Mouse (Mus musculus) retina, embryonic 14.5 days (tissue): ENCODE measurements at regions not wholly inside any gene's neighbourhood (a gene's known extent, or its start where the extent isn't known, plus 50 kb on each side); places are given as distances from the start of the nearest gene placed in this dataset.

Experiments used
- DNase-seq: peaks from one replicate; pipeline ENCODE4 v3.0.0-alpha.2; 2015; ENCODE audit warnings: low spot score

- no peak for DNase-seq
Observed at GRCm38 (mm10) chr3:9884691-9885354, 203.1 kb upstream of the Gm9833 start.

- no peak for DNase-seq
Observed at GRCm38 (mm10) chr3:9885565-9885964, 202.3 kb upstream of the Gm9833 start.

DNA sequence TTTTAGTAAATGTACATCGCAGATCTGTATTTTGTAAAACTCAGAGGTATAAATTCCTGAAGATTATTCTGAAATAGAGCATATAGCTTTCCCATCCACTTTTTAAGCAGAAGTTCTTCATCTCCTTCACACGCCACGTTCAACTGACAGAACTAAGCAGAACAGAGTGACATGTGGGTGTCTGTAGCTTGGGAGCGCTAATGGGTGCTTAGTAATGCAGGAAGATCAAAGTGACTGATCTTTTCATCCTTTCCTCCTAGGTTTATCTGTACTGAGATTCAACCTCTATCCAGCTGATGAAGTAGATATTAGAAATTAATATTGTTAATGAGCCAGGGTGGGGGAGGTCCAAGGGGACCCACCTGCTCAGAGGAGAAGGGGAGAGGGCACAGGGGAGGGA is 201.8 kb upstream of the Gm9833 start:
- no peak for DNase-seq

DNA sequence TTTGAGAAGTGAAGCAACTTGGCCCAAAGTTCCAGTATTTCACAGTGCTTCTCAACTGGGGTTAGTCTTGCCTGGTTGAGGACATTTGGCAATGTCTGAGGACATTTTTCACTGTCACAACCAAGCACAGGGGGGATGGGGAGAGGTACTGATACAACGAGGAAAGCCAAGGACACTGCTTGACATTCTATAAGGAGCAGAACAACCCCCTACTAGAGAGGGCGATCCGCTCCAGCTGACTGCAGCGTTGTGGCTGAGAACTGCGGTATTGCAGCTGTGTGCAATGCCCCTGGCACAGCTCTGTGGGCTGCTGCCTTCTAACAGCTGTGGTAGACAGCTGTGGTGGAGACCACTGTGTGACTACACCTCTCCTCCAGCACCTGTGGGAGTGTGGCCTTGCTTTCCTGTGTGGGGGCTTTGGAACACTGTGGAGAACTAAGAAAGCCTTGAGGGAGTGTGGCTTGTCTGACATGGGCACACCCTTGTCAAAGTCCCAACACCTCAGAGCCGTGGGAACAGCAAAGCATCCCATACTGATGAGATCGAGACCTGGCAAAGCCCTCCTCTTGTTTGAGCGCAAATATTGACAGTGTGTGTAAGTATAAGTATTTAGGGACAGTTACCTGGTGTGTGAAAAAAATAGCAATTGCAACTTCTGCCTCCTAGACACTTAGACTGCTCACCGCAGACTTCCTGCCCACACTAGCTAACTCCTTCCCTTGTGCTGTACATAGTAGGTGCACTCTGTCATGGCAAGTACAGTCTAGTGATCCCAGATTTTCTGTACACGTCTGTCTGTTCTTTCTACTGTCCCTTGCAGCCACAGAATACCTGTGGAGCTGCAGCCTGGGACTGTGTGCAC is 200.9 kb upstream of the Gm9833 start:
- no peak for DNase-seq

DNA sequence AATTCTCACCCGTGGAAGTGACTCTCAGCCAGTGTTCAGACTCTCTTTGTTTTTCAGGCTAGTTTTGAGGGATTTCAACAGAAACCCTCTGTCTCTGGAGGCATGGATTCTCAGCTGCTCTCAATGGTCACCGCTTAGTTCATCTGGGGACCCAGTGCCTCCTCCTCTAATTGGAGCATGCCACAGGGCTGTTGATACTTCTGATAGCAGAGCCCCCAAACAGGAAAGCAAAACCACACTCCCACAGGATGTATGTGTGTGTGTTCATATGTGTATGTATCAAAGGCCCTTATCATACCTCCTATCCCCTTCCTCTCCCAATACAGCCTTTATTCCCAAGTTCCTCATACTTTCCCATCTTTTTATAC is 200.3 kb upstream of the Gm9833 start:
- DNase-seq, result no peak

DNA sequence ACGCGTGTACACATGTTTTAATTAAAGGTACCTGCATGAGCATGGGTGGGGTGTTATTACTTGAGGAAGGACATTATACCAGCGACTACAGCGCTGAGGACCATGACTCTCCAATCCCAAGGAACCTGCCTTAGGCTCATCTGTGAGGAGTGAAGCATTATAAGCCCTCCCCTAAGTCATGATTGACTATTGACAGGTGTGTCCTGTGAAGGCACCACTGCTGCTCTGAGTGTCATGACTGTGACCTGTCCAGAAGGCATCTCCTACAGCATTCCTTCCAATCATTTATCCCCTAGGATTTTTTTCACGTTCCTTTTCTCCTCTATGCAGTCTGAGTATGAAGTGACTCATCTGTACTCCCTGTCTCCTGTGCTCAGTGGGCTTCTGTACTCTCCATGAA is 199.9 kb upstream of the Gm9833 start:
- DNase-seq, result no peak

DNA sequence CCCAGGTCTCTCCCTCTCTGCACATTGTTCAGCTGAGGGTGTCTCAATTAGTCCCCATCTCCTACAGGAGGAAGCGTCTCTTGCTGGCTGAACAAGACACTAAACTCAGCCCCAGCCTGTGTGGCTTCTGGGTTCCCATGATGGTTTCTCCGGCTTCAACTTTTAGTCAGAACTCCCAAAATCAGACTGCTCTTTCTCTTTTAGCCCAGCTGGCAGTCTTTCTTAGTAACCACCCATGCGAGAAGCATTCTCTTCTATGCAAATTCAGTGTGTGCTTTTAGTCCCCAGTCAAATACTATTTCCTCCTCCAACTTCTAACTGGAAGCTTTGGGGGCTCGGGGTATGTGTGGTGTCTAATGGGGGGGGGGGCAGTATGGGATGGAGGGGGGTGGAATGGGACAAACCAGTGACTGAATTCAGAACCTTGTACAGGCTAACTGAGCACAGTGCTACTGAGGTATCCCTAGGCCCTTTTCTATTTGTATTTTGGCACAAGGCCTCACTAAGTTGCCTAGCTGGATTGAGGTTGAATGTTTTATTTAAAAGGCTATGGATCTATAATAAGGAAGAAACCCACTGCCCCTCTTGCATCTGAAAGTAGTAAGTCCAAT is 194.9 kb upstream of the Gm9833 start:
- no peak for DNase-seq

DNA sequence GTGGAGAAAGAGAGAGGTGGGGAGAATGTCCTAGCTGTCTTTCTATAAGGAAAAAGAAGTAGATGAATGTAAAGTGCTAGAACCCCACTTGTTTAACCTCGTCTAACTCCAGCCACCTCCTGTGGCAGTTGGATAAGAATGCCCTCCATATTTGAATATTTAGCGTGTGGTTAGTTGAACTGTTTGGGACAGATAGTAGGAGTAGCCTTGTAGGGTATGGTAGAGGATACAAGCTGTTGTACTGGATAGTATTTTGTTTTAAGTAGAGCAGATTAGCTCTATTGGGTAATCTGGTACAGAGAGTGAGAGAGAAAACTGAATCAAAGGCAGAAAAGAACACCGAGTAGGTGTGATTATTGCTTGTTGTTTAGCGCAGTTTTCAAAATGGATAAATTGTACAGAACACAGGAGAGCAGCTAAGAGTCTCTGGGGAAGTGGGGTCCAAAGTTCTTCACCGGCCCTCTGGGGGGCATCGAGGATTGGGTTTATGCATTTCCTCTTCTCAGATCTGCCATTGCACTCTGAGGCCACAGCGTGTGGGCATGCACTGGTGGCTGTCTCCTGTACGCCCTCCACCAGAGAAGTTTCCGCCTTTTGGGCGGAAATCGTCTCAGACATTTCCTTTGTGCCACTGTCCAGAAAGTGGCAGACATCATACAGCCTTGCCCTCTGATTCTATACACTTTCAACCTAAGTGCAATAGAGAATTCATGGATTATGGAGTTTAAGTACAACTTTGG is 192.3 kb upstream of the Gm9833 start:
- DNase-seq, result no peak

- no peak for DNase-seq
Observed at GRCm38 (mm10) chr3:9896303-9896702, 191.6 kb upstream of the Gm9833 start.

GRCm38 (mm10) chr3:9901663-9902062 is 186.2 kb upstream of the Gm9833 start:
- no peak for DNase-seq

GRCm38 (mm10) chr3:9913357-9913756 is 174.6 kb upstream of the Gm9833 start:
- no peak for DNase-seq

DNA sequence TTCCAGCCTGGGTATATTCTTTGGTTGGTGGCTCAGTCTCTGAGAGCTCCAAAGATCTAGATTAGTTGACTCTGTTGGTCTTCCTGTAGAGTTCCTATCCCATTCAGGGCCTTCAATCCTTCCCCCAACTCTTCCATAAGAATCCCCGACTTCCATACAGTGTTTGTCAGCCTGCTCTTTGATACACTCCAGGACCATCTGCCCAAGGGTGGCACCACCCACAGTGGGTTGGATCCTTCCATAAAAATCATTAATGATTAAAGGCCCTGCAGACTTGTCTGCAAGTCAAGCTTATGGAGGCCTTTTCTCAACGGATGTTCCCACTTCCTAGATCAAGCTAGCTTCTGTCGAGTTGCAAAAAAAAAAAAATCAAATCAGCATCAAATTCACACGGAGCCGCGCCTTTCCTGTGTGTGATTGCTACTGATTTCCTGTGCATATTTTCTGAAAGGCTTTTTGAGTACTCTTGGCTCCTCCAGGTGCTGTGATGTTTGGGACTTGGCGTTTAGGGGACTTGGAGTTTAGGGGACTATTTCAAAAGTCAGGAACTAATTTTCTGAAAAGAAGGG is 171.3 kb upstream of the Gm9833 start:
- DNase-seq, result no peak

DNA sequence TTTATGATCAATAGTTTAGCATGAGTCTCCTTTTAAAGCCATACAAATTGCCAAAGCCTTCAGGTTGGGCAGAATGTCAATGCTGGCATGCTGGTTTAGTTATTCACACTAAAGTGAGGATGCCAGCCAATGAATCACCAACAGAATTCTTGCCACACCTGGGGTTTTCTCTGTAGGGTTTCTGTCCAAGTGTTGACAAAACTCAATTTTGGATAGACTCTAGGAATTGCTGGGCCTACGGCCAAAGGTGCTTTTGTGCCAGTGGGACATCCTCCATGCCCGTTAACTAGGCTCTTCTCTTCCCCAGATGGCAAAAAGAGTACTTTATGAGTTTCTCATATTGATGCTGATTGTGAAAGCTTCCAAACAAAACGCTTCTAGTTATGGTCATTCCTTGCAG is 167.6 kb upstream of the Gm9833 start:
- no peak for DNase-seq

GRCm38 (mm10) chr3:9921730-9922129 is 166.2 kb upstream of the Gm9833 start:
- no peak for DNase-seq

GRCm38 (mm10) chr3:9922541-9923046 is 165.3 kb upstream of the Gm9833 start:
- DNase-seq, result no peak

DNA sequence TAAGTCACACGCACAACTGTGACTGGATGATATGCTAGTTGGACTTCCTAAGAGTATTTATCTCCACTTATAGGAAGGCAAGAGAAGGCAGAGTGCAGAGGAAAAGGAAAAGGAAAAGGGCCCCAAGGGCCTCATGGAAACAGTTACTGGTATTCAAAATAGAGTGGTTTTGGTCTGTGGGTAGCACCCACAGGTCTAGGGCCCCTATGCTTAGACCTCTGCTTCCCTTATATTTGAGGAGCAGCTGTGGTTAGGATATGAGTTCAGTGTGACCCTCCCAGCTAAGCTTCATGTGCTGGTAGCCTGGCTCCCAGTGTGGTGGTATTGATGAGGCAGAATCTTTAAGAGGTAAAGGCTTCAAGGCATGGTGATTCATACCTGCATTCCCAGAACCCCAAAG is 163.3 kb upstream of the Gm9833 start:
- no peak for DNase-seq

GRCm38 (mm10) chr3:9936853-9937441 is 151.0 kb upstream of the Gm9833 start:
- DNase-seq, result no peak

GRCm38 (mm10) chr3:9938651-9939050 is 149.3 kb upstream of the Gm9833 start:
- peak; percentile 63 for DNase-seq

- DNase-seq, result no peak
Observed at GRCm38 (mm10) chr3:9942631-9943030, 145.3 kb upstream of the Gm9833 start.

GRCm38 (mm10) chr3:9947357-9948065 is 140.4 kb upstream of the Gm9833 start:
- DNase-seq, result peak; percentile 85

GRCm38 (mm10) chr3:9948114-9948513 is 139.8 kb upstream of the Gm9833 start:
- DNase-seq, result no peak
